In the genomic region with DNA sequence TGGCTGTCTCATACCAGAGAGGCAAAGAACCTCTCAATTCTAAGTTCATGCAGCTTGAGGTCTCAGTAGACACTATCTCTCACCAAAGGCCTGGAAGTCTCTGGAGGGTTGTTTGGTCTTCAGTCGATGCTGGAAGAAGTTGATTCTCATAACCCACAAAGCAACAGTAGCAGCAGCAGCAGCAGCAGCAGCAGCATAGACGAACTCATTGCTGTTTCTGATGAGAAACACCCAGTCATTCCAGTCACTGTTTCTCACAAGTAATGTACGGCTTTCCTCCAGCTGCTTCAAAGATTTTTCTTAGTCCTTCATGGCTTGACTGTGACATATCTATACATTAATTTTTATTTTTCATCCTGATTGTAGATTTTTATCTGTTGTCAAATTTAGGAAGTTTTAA, we compare ENCODE assay signal across 28 mouse cellular contexts.
"Had no signal": no experiment of that assay in that cellular context is flagged by ENCODE, and none has a peak within 500 bp of the region (broad histone marks: within the 10 kb centered on the region; RNA-seq: fewer than 3 reads in every experiment).

No protein-coding gene starts in this region.

- H3K27ac ChIP-seq: embryonic facial prominence, embryonic 10.5 days; embryonic facial prominence, embryonic 12.5 days; embryonic facial prominence, embryonic 13.5 days; embryonic facial prominence, embryonic 15.5 days; forebrain, embryonic 10.5 days; forebrain, embryonic 12.5 days; forebrain, embryonic 13.5 days; forebrain, embryonic 15.5 days; gastrocnemius, adult 2 months; heart, adult 2 months had no signal

- H3K36me3 ChIP-seq: embryonic facial prominence, embryonic 10.5 days; embryonic facial prominence, embryonic 12.5 days; embryonic facial prominence, embryonic 13.5 days; embryonic facial prominence, embryonic 15.5 days; forebrain, embryonic 10.5 days; forebrain, embryonic 12.5 days; forebrain, embryonic 15.5 days had no signal

- H3K9me3 ChIP-seq: embryonic facial prominence, embryonic 10.5 days; embryonic facial prominence, embryonic 12.5 days; embryonic facial prominence, embryonic 13.5 days; embryonic facial prominence, embryonic 15.5 days; forebrain, embryonic 10.5 days; forebrain, embryonic 12.5 days; forebrain, embryonic 13.5 days; forebrain, embryonic 15.5 days had no signal

- H3K4me1 ChIP-seq: embryonic facial prominence, embryonic 12.5 days; embryonic facial prominence, embryonic 13.5 days; embryonic facial prominence, embryonic 15.5 days; forebrain, embryonic 10.5 days; forebrain, embryonic 12.5 days; forebrain, embryonic 13.5 days; forebrain, embryonic 15.5 days had no signal

- H3K9ac ChIP-seq: embryonic facial prominence, embryonic 12.5 days; embryonic facial prominence, embryonic 13.5 days; embryonic facial prominence, embryonic 15.5 days; forebrain, embryonic 12.5 days; forebrain, embryonic 13.5 days; forebrain, embryonic 15.5 days; forebrain, postnatal 0 days had no signal

- H3K27me3 ChIP-seq: embryonic facial prominence, embryonic 12.5 days; embryonic facial prominence, embryonic 13.5 days; embryonic facial prominence, embryonic 15.5 days; forebrain, embryonic 12.5 days; forebrain, embryonic 13.5 days; forebrain, embryonic 15.5 days had no signal

- H3K4me3 ChIP-seq: embryonic facial prominence, embryonic 10.5 days; embryonic facial prominence, embryonic 12.5 days; embryonic facial prominence, embryonic 13.5 days; embryonic facial prominence, embryonic 15.5 days; erythroblast, embryonic 14.5 days; forebrain, embryonic 10.5 days; forebrain, embryonic 12.5 days; forebrain, embryonic 13.5 days; forebrain, embryonic 15.5 days; gastrocnemius, adult 2 months; heart, adult 2 months had no signal

- ATAC-seq: forebrain, embryonic 13.5 days; forebrain, embryonic 14.5 days; forebrain, embryonic 15.5 days; forebrain, embryonic 16.5 days; forebrain, postnatal 0 days had no signal

- DNase-seq: cerebellum, adult 2 months; cerebellum, adult 8-10 months; cerebellum, adult 9-10 months; cerebellum, adult 9-11 months; cerebellum, postnatal 10 days; cerebellum, postnatal 14 days; cerebellum, postnatal 25 days; cerebellum, postnatal 36 days; embryo, embryonic 11 days; forebrain, postnatal 0 days; gastrocnemius, adult 2 months; gastrocnemius, postnatal 10 days; gastrocnemius, postnatal 14 days; gastrocnemius, postnatal 25 days; gastrocnemius, postnatal 36 days; heart, adult 18-20 months; heart, adult 2 months had no signal

- H3K4me2 ChIP-seq: embryonic facial prominence, embryonic 12.5 days; embryonic facial prominence, embryonic 13.5 days; embryonic facial prominence, embryonic 15.5 days; forebrain, embryonic 12.5 days; forebrain, embryonic 13.5 days; forebrain, embryonic 15.5 days had no signal
